Mouse (Mus musculus) macrophage (primary cell): Measurements from ENCODE around the gene Apex1. TPM values are rescaled to one million over a fixed set of nuclear protein-coding genes. Genes with fewer than 3 reads are reported as not detected.
"Not testable (repeated sequence)": the region's sequence is repeated elsewhere in the genome, so short reads cannot be mapped to it uniquely, and the experiment has no call there.

Experiments used
- H3K27ac ChIP-seq: fragments of 350-480 bp; formaldehyde crosslinking; 2 replicates; pipeline ENCODE4 v1.9.0; 2021
- H3K36me3 ChIP-seq: fragments of 350-480 bp; formaldehyde crosslinking; 2 replicates; pipeline ENCODE4 v1.9.0; 2021; ENCODE audit errors: inconsistent target
- H3K4me3 ChIP-seq: fragments of 350-480 bp; formaldehyde crosslinking; 2 replicates; pipeline ENCODE4 v1.9.0; 2021; ENCODE audit errors: inconsistent target
- H3K79me2 ChIP-seq: fragments of 350-480 bp; formaldehyde crosslinking; 2 replicates; pipeline ENCODE4 v1.9.0; 2021; ENCODE audit errors: inconsistent target
- WGBS: methylation state at CpG from one replicate; pipeline ENCODE4 v1.1.7; 2026; ENCODE audit warnings: inconsistent platforms; ENCODE audit not compliant: missing documents; 5-methylcytosine and 5-hydroxymethylcytosine counted together
- polyA plus RNA-seq: library from polyadenylated mRNA; stranded (reverse); fragments of 250-400 nt; gene quantifications from 3 replicates; pipeline ENCODE4 v1.2.4, GENCODE M21; 2018; ENCODE audit warnings: inconsistent platforms

Gene Apex1
- polyA plus RNA-seq, 1 experiment from 2014 or later, result 33.4 TPM

DNA sequence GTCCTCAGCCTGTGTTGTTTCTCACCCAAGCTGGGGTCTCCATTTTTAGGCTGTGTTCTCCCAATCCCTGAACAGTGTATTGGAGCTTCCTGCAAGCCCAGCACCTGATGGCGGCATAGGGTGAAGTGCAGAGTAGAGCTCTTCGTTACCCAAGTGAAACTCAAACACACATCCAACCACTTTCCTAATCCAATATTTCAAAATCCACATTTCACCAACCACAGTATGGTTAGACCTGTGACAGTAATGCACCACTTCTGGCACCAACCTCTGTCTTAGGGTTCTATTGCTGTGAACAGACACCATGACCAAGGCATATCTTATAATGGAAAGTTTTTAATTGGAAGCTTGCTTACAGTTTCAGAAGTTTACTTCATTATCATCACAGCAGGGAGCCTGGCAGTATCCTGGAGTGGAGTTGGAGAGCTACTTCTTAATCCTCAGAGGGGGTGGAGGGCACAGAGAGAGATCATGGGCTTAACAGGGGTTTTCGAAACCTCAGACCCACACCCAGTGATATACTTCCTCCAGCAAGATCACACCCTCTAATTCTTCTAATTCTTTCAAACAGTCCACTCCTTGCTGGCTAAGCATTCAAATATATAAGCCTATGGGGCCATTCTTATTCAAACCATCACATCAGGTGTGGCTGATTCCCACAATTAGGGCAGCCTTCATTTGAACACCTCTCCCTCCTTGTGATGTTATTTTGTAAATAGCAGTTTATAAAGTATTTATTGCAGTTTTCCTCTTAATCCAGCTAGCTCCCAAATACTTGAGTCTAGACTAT lies 13.5 kb downstream of the Apex1 start:
- H3K4me3 ChIP-seq, result peak overlapping the region; percentile 31
- peaks cover 37% of the 10 kb centered on the region; the same call in 1 of the 2 replicates for H3K79me2 ChIP-seq
- H3K27ac ChIP-seq, result peak overlapping the region; percentile 56; the same call in 1 of the 2 replicates
- no peaks in the 10 kb centered on the region for H3K36me3 ChIP-seq
- WGBS, result 96% methylated on average over 3 of the region's 3 CpGs

DNA sequence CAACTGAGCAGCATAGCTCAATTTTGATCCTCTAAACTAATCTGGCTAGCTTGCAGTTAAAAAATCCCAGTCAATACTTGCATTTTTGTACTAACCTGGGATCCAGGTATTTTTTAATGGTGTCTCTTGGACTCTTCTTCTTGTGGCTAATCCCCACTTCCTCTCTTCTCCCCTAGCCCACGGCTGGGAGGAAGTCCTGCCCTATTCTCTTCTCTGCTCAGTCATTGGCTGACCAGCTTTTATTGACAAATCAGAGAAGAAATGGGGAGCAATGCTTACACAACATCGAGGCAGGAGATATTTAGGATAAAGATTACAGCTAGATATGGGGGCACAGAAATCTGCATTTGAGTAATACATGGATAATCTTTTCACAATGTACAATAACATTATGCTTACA lies 14.2 kb downstream of the Apex1 start:
- H3K79me2 ChIP-seq, result peaks cover 31% of the 10 kb centered on the region; the same call in 1 of the 2 replicates
- 8% methylated on average over 2 of the region's 2 CpGs for WGBS
- peak overlapping the region; percentile 56; the same call in 1 of the 2 replicates for H3K27ac ChIP-seq
- H3K4me3 ChIP-seq, result peak overlapping the region; percentile 31
- no peaks in the 10 kb centered on the region for H3K36me3 ChIP-seq

DNA sequence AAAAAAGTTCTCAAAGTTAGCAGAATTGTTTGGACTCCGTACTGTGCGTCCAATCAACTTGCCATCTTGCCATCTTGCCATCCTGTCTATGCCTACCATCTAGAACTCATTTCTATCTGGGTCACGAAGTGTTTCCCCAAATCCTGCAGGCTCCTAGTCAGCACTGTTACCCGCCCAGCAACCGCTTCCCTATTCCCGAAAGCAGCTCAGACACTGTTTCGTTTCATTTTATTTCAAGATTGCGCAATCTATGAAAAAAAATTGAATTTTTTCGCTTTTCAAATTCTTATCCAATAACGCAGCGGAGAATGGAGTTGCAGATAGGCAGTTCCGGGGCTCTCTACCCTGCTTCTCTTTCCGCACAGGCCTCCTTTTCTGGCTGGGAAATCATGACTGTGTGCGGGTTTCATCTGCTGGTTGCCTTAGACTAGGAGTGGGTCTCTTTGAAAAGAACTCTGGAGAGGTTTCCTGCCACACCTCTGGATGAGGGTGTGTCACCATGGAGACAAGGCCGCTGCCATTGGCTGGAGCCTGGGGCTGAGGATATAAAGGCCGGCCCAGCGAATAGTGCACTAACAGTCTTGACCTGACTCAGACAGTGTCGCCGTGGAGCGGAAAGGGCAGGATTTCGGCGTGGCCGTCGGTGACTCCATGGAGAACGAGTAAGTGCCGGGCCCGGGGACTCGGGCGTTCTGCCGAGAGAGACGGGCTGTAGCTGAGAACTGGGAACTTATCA lies 19.3 kb downstream of the Apex1 start, which contains the start of gene Gm49342:
Gm49342 (plus strand) TSS at position 586 of the 736 bp plus-strand sequence.
- Histone ChIP-seq H3K27ac (peak within 1 kb of the TSS; percentile 87), H3K36me3 (peaks cover under 1% of the 10 kb centered on the region; the same call in 1 of the 2 replicates), H3K79me2 (peaks cover 43% of the 10 kb centered on the region), H3K4me3 (peak within 1 kb of the TSS; percentile 92)
- 0% methylated on average over 30 of the region's 31 CpGs for WGBS

DNA sequence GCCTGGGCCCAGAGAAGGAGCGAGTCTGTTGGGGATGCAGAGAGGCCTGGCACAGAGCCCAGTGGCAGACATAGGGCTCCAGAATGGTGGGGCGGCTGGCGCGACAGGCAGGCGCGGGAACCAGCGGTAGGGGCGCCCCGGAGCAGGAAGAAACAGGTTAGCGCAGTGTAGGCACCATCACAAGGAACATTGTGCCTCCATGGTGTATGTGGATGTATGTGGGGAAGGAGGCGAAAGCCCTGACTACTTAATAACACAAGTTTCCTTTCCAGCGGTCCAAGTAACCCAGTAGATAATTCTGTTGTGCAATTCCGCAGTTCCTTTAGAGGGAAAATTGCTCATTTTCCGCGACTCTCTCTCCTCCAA lies 19.9 kb downstream of the Apex1 start:
- Histone ChIP-seq H3K79me2 (peaks cover 49% of the 10 kb centered on the region), H3K4me3 (peak overlapping the region; percentile 92), H3K27ac (peak overlapping the region; percentile 87)
- not testable (repeated sequence) for H3K36me3 ChIP-seq
- WGBS, result 2% methylated on average over 9 of the region's 15 CpGs

DNA sequence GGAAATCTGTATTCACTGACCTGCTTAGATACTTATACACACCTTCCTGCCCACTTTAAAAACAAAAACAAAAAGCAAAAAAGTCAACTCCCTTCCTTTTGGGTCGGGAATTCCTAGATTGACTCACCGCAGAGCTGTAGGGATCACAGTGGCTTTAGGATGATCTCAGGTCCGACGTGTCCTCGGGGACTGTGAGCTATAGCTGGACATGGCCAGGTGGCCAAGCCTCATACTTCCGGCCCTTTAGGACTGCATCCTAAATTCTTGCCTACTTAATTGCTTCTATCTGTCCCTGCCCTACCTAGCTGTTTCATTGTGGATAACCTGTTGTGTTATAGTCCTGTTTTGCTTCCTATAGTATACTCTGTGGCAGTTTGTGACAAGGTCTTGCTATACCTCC lies 20.3 kb downstream of the Apex1 start:
- Histone ChIP-seq H3K27ac (peak overlapping the region; percentile 87), H3K4me3 (peak overlapping the region; percentile 92), H3K79me2 (peaks cover 49% of the 10 kb centered on the region)
- 2% methylated on average over 6 of the region's 6 CpGs for WGBS
- not testable (repeated sequence) for H3K36me3 ChIP-seq

DNA sequence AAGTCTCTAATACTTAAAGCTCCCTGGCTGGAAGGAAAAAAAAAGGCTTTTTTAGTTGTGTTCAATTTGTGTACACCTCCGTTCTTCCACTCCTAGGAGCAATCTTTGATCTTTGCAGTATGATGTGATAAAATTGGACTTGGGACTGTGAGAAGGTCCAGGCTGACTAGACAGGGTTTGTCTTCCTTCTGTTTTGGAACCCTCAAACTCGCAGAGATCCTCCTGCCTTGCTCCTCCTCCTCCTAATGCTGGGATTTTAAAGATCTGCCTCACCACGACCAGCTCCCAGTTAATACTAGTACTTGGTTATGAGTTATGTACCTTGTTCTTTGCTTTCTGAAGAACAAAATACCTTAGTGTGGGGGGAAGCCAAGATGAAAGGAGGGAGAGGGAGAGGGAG lies 20.8 kb downstream of the Apex1 start:
- peak overlapping the region; percentile 87 for H3K27ac ChIP-seq
- not testable (repeated sequence) for H3K36me3 ChIP-seq
- H3K79me2 ChIP-seq, result peaks cover 49% of the 10 kb centered on the region
- 3% methylated on average over 3 of the region's 3 CpGs for WGBS
- peak overlapping the region; percentile 92 for H3K4me3 ChIP-seq

DNA sequence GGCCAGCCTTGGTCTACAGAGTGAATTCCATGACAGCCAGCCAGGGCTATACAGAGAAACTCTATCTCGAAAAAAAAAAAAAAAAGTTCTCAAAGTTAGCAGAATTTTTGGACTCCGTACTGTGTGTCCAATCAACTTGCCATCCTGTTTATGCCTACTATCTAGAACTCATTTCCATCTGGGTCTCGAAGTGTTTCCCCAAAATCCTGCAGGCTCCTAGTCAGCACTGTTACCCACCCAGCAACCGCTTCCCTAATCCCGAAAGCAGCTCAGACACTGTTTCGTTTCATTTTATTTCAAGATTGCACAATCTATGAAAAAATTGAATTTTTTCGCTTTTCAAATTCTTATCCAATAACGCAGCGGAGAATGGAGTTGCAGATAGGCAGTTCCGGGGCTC lies 30.7 kb downstream of the Apex1 start:
- no peak overlapping the region; the same call in 1 of the 2 replicates for H3K4me3 ChIP-seq
- peak overlapping the region; percentile 17; the same call in 1 of the 2 replicates for H3K27ac ChIP-seq
- 31% methylated on average over 10 of the region's 10 CpGs for WGBS

DNA sequence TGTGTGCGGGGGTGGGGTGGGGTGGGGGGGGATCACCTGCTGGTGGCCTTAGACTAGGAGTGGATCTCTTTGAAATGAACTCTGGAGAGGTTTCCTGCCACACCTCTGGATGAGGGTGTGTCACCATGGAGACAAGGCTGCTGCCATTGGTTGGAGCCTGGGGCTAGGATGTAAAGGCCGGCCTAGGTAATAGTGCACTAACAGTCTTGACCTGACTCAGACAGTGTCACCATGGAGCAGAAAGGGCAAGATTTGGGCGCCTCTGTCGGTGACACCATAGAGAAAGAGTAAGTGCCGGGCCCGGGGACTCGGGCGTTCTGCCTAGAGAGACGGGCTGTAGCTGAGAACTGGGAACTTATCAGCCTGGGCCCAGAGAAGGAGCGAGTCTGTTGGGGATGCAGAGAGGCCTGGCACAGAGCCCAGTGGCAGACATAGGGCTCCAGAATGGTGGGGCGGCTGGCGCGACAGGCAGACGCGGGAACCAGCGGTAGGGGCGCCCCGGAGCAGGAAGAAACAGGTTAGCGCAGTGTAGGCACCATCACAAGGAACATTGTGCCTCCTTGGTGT lies 31.3 kb downstream of the Apex1 start, which contains the start of gene Pnp2:
Pnp2 (plus strand) TSS at position 51 of the 567 bp plus-strand sequence.
- peak within 1 kb of the TSS; percentile 17; the same call in 1 of the 2 replicates for H3K27ac ChIP-seq
- WGBS, result 25% methylated on average over 15 of the region's 19 CpGs
- not testable (repeated sequence) for H3K4me3 ChIP-seq, H3K79me2 ChIP-seq
- H3K36me3 ChIP-seq, result peaks cover 10% of the 10 kb centered on the region; the same call in 1 of the 2 replicates

More for the DNA sequence above, 30.7 kb downstream of the Apex1 start:
- Histone ChIP-seq H3K79me2 (no peaks in the 10 kb centered on the region), H3K36me3 (peaks cover 13% of the 10 kb centered on the region; the same call in 1 of the 2 replicates)

DNA sequence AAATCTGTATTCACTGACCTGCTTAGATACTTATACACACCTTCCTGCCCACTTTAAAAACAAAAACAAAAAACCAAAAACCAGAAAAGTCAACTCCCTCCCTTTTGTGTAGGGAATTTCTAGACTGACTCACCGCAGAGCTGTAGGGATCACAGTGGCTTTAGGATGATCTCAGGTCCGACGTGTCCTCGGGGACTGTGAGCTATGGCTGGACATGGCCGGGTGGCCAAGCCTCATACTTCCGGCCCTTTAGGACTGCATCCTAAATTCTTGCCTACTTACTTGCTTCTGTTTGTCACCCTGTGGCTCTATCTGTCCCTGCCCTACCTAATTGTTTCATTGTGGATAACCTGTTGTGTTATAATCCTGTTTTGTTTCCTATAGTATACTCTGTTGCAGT lies 32.0 kb downstream of the Apex1 start:
- H3K36me3 ChIP-seq, H3K4me3 ChIP-seq, H3K79me2 ChIP-seq, H3K27ac ChIP-seq: not testable (repeated sequence)
- 82% methylated on average over 6 of the region's 6 CpGs for WGBS

DNA sequence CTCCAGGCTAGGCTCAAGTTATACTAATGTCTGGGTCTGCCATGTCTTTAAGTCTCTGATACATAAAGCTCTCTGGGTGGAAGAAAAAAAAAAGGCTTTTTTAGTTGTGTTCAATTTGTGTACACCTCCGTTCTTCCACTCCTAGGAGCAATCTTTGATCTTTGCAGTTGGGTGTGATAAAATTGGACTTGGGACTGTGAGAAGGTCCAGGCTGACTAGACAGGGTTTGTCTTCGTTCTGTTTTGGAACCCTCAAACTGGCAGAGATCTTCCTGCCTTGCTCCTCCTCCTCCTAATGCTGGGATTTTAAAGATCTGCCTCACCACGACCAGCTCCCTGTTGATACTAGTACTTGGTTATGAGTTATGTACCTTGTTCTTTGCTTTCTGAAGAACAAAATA lies 32.4 kb downstream of the Apex1 start:
- WGBS, result 80% methylated on average over 3 of the region's 3 CpGs
- not testable (repeated sequence) for H3K4me3 ChIP-seq, H3K79me2 ChIP-seq, H3K27ac ChIP-seq, H3K36me3 ChIP-seq

DNA sequence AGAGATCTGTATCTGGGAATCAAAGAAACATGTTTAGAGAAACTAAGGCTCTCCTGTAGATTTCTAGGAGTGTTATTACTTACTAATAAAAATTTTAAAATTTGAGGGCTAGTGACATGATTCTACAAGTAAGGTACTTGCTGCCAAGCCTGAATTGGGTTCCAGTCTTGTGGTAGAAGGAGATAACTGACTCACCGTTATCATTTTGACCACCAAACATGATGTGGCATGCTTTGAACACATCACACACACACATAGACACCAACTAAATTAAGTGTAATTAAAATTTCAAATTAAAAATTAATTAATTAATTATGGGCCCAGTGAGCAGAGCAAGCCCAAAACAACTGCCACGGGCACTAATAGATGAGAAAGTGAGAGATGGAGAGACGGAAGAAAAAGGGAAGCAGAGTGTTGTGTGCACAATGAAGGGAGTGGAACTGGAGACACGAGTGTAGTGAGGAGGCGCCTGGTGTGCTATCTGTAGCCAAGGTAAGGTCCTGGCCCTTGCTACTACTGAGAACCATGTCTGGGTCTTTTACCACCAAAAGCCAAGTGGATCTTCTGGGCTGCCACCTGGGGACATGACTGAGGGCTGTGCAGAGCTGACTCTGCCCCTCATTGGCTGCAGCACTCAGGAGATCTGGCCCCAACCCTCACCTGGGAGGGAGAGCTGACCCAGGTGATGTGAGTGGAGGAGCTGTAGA lies 33.7 kb downstream of the Apex1 start:
- not testable (repeated sequence) for H3K4me3 ChIP-seq, H3K27ac ChIP-seq

DNA sequence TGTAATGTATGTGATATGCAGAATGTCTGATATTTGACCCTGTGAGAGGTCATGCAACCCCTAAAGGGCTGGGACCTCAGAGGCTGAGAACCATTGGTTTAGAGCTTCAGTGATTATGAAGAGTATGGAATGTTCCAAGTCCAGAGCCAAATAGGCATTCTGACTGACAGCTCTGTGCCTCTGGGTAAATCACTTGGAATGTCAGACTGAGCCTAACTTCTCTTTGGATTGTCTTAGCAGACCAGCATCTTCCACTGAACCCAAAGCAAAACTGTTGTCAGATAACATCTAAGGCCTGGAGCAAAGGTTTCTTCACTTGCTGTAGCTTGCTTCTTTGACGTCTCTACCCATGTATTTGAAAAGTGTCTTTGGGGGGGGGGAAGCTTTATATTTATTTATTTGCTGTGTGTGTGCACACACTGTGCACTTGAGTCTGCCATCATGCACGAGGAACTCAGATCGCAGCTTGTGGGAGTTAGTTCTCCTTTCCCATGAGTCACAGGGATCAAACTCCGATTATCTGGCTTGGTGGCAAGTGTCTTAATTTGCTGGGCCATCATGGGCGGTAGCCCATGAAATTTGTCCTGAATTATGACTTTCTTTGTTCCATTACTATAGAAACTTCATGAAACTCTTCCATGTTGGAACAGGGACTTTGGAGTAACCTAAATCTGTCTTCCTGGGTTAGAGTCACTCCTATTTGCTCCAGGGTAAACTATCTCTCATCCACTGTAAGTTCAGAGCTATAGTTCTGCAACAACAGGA lies 43.6 kb downstream of the Apex1 start:
- no peak overlapping the region for H3K4me3 ChIP-seq
- no peak overlapping the region for H3K27ac ChIP-seq
- H3K36me3 ChIP-seq, result no peaks in the 10 kb centered on the region
- H3K79me2 ChIP-seq, result no peaks in the 10 kb centered on the region
- 84% methylated on average over 5 of the region's 5 CpGs for WGBS

More for the DNA sequence above, 33.7 kb downstream of the Apex1 start:
- not testable (repeated sequence) for H3K36me3 ChIP-seq, H3K79me2 ChIP-seq
- 77% methylated on average over 5 of the region's 5 CpGs for WGBS

DNA sequence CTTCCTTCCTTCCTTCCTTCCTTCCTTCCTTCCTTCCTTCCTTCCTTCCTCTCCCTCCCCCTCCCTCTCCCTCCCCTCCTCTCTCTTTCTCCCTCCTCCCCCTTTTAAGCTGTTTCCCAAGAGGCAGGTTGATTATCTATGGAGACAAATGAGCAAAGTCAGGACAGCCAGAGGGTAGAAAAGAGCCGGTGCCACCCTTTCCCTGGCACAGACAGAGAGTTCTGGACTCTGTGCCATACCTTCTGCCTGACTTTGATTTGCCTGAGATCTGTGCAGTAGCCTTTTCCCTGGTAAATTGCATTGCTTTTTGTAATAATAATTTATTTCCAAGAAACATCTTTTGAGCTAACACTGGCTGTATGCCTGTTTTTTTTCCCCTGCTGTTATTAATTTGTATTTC lies 44.3 kb downstream of the Apex1 start:
- 77% methylated on average over 1 of the region's 1 CpGs for WGBS
- H3K36me3 ChIP-seq, result no peaks in the 10 kb centered on the region
- H3K27ac ChIP-seq, result no peak overlapping the region
- H3K79me2 ChIP-seq, result no peaks in the 10 kb centered on the region
- H3K4me3 ChIP-seq, result no peak overlapping the region
